Mouse (Mus musculus): Measurements from ENCODE around the gene Ccnjl. TPM values are rescaled to one million over a fixed set of nuclear protein-coding genes. Genes with fewer than 3 reads are reported as not detected.

Gene Ccnjl
- polyA plus RNA-seq, 1 experiment from 2014 or later: 23.7 TPM

DNA sequence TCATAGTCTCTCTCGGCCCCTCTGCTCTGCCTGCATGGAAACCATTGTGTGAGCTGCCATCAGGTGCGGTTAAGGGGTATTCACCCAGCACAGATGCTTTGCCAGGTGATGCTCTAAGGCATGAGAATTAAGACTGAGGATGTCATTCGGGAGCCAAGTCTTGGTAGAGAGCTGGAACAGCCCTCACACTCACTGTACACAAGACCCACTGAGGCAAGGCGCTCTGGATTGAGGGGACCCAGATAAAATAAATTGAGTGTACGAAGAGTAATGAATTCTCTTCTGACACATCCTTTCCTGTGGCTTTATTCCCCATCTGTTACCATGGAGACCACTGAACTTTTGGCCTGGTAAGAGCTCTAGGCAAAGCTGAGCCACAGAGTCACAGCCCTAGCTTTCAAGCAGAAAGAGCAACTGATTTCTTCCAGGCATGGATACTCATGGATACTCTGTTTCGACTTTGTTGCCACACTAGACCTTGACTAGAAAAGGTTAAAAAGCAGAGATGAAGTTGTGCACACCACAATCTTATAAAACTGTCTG lies 61.0 kb downstream of the Ccnjl start:
- Histone ChIP-seq H3K36me3 (ENCODE audit: control insufficient read depth, insufficient read depth, low read length) (peaks cover 35% of the 10 kb centered on the region), H3K4me3 (ENCODE audit: low read depth, low read length) (no peak overlapping the region), H3K4me2 (ENCODE audit: low read length) (no peak overlapping the region), H3K9ac (ENCODE audit: low read length) (no peak overlapping the region), H3K27ac (ENCODE audit: low read depth) (no peak overlapping the region), H3K27me3 (replicated peaks; ENCODE audit: control insufficient read depth, insufficient read depth, low read length) (no peaks in the 10 kb centered on the region), H3K4me1 (replicated peaks; ENCODE audit: control insufficient read depth, insufficient read depth, low read length) (no peaks in the 10 kb centered on the region), H3K9me3 (ENCODE audit: control insufficient read depth, low read length) (no peaks in the 10 kb centered on the region)
- ATAC-seq (replicated peaks; ENCODE audit: low FRiP score, low TSS enrichment, low read depth) (no peak), DNase-seq (ENCODE audit: low spot score) (no peak)
- 44% methylated on average over 6 of the region's 6 CpGs for WGBS

DNA sequence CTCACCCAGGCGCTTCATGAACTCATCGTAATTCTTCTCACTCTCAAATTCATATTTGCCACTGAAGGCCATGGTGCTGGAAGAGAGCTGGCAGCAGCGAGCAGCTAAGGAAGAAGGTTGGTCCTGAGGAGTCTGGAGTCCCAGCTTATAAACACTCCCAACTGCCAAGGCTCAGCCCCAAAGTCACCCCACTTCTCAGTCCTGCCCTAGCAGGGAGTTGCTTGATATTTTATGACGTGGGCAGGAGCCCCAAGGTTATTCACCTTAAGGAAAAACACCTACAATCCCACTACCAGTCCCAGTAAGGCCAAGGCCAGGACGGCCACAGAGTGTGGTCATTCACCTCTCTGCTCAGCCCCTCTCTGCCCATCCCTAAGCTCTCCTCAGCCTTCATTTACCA lies 72.9 kb downstream of the Ccnjl start, which contains the start of gene Fabp6:
Gene Fabp6 (minus strand): TSS at position 101 of the 400 bp plus-strand sequence.
- Histone ChIP-seq H3K9ac (ENCODE audit: low read length) (no peak within 1 kb of the TSS), H3K9me3 (ENCODE audit: control insufficient read depth, low read length) (no peaks in the 10 kb centered on the region), H3K36me3 (ENCODE audit: control insufficient read depth, insufficient read depth, low read length) (no peaks in the 10 kb centered on the region), H3K4me3 (ENCODE audit: low read depth, low read length) (no peak within 1 kb of the TSS), H3K27me3 (replicated peaks; ENCODE audit: control insufficient read depth, insufficient read depth, low read length) (no peaks in the 10 kb centered on the region), H3K27ac (ENCODE audit: low read depth) (no peak within 1 kb of the TSS), H3K4me1 (replicated peaks; ENCODE audit: control insufficient read depth, insufficient read depth, low read length) (no peaks in the 10 kb centered on the region), H3K4me2 (ENCODE audit: low read length) (no peak within 1 kb of the TSS)
- ATAC-seq (replicated peaks; ENCODE audit: low FRiP score, low TSS enrichment, low read depth): no peak
- no peak for DNase-seq (ENCODE audit: low spot score)
- 82% methylated on average over 5 of the region's 5 CpGs for WGBS

- no peaks in the 10 kb centered on the region for H3K4me1 ChIP-seq (replicated peaks; ENCODE audit: control insufficient read depth, insufficient read depth, low read length)
- H3K9ac ChIP-seq (ENCODE audit: low read length): no peak overlapping the region
- no peak for DNase-seq (ENCODE audit: low spot score)
- 88% methylated on average over 2 of the region's 2 CpGs for WGBS
- no peak overlapping the region for H3K27ac ChIP-seq (ENCODE audit: low read depth)
- no peaks in the 10 kb centered on the region for H3K9me3 ChIP-seq (ENCODE audit: control insufficient read depth, low read length)
- H3K4me3 ChIP-seq (ENCODE audit: low read depth, low read length): no peak overlapping the region
- H3K27me3 ChIP-seq (replicated peaks; ENCODE audit: control insufficient read depth, insufficient read depth, low read length): no peaks in the 10 kb centered on the region
- H3K36me3 ChIP-seq (ENCODE audit: control insufficient read depth, insufficient read depth, low read length): no peaks in the 10 kb centered on the region
- no peak overlapping the region for H3K4me2 ChIP-seq (ENCODE audit: low read length)
- ATAC-seq (replicated peaks; ENCODE audit: low FRiP score, low TSS enrichment, low read depth): no peak
Measured at GRCm38 (mm10) chr11:43604207-43604606, 75.6 kb downstream of the Ccnjl start.

- Histone ChIP-seq H3K36me3 (ENCODE audit: control insufficient read depth, insufficient read depth, low read length) (no peaks in the 10 kb centered on the region), H3K4me2 (ENCODE audit: low read length) (no peak overlapping the region), H3K27me3 (replicated peaks; ENCODE audit: control insufficient read depth, insufficient read depth, low read length) (no peaks in the 10 kb centered on the region), H3K27ac (ENCODE audit: low read depth) (no peak overlapping the region), H3K4me1 (replicated peaks; ENCODE audit: control insufficient read depth, insufficient read depth, low read length) (no peaks in the 10 kb centered on the region), H3K9me3 (ENCODE audit: control insufficient read depth, low read length) (no peaks in the 10 kb centered on the region), H3K4me3 (ENCODE audit: low read depth, low read length) (no peak overlapping the region), H3K9ac (ENCODE audit: low read length) (no peak overlapping the region)
- ATAC-seq (replicated peaks; ENCODE audit: low FRiP score, low TSS enrichment, low read depth): no peak
- 94% methylated on average over 6 of the region's 6 CpGs for WGBS
- DNase-seq (ENCODE audit: low spot score): no peak
Measured at GRCm38 (mm10) chr11:43604891-43605290, 76.3 kb downstream of the Ccnjl start.

DNA sequence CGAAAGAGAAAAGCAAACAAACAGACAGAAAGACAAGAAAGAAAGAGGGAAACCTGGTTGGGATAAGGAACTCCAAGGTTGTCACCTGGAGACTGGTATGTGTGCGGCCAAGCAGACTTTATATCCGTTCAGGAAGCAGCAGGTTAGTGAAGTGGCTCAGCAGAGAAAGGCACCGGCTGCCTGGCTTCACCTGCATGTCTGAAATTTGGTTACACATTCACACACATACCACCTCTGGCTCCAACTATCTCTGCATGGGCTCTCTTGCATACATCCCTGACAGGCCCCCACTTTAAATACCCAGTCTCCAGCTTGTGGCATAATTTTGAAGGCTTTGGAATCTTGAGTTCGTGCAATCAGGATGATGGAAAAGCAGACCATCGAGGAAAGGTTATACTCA lies 77.3 kb downstream of the Ccnjl start:
- Histone ChIP-seq H3K27me3 (replicated peaks; ENCODE audit: control insufficient read depth, insufficient read depth, low read length) (no peaks in the 10 kb centered on the region), H3K9ac (ENCODE audit: low read length) (no peak overlapping the region), H3K9me3 (ENCODE audit: control insufficient read depth, low read length) (no peaks in the 10 kb centered on the region), H3K4me1 (replicated peaks; ENCODE audit: control insufficient read depth, insufficient read depth, low read length) (no peaks in the 10 kb centered on the region), H3K36me3 (ENCODE audit: control insufficient read depth, insufficient read depth, low read length) (no peaks in the 10 kb centered on the region), H3K4me3 (ENCODE audit: low read depth, low read length) (no peak overlapping the region), H3K4me2 (ENCODE audit: low read length) (no peak overlapping the region), H3K27ac (ENCODE audit: low read depth) (no peak overlapping the region)
- ATAC-seq (replicated peaks; ENCODE audit: low FRiP score, low TSS enrichment, low read depth): no peak
- WGBS: 84% methylated on average over 6 of the region's 6 CpGs
- DNase-seq (ENCODE audit: low spot score): no peak

GRCm38 (mm10) chr11:43608440-43608839 lies 79.9 kb downstream of the Ccnjl start:
- 83% methylated on average over 3 of the region's 3 CpGs for WGBS
- Histone ChIP-seq H3K36me3 (ENCODE audit: control insufficient read depth, insufficient read depth, low read length) (no peaks in the 10 kb centered on the region), H3K4me1 (replicated peaks; ENCODE audit: control insufficient read depth, insufficient read depth, low read length) (peaks cover 8% of the 10 kb centered on the region; the same call in 1 of the 2 replicates), H3K27ac (ENCODE audit: low read depth) (no peak overlapping the region), H3K4me3 (ENCODE audit: low read depth, low read length) (no peak overlapping the region), H3K4me2 (ENCODE audit: low read length) (no peak overlapping the region), H3K9ac (ENCODE audit: low read length) (no peak overlapping the region), H3K27me3 (replicated peaks; ENCODE audit: control insufficient read depth, insufficient read depth, low read length) (no peaks in the 10 kb centered on the region), H3K9me3 (ENCODE audit: control insufficient read depth, low read length) (no peaks in the 10 kb centered on the region)
- no peak for DNase-seq (ENCODE audit: low spot score)
- no peak for ATAC-seq (replicated peaks; ENCODE audit: low FRiP score, low TSS enrichment, low read depth)

DNA sequence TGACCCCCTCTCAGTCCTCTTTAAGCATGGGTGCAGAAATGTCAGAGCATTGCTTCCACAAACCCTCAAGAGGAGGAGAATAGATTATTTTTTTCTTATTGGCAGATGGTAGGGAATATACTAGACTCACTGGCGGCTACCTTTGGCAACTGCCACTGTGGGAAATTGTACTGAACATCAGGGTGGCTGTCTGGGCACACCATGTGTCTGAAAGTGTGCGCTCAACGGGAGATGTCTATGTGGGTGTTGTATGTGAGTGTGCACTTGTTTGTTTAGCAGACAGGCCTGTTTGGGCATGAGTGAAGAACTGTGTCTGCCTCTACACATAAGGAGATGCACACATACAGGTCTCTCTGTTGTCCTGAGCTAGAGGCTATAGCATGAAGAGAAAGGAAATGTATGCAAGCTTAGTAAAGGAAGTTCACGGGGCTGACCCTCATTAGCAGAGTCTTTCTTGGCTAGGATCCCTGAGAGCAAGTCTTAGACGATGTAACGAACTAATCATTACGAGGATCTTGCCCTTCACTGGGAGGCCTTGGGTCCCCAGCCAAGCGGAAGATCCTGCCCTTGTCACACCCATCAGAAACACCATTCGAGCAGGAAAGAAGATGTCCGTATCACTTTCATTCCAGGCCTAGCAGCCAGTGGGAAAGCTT lies 81.5 kb downstream of the Ccnjl start:
- H3K9ac ChIP-seq (ENCODE audit: low read length): no peak overlapping the region
- H3K9me3 ChIP-seq (ENCODE audit: control insufficient read depth, low read length): no peaks in the 10 kb centered on the region
- no peak for ATAC-seq (replicated peaks; ENCODE audit: low FRiP score, low TSS enrichment, low read depth)
- no peak overlapping the region for H3K27ac ChIP-seq (ENCODE audit: low read depth)
- no peak overlapping the region for H3K4me2 ChIP-seq (ENCODE audit: low read length)
- no peak for DNase-seq (ENCODE audit: low spot score)
- peaks cover 10% of the 10 kb centered on the region; the same call in 1 of the 2 replicates for H3K4me1 ChIP-seq (replicated peaks; ENCODE audit: control insufficient read depth, insufficient read depth, low read length)
- no peaks in the 10 kb centered on the region for H3K27me3 ChIP-seq (replicated peaks; ENCODE audit: control insufficient read depth, insufficient read depth, low read length)
- no peaks in the 10 kb centered on the region for H3K36me3 ChIP-seq (ENCODE audit: control insufficient read depth, insufficient read depth, low read length)
- H3K4me3 ChIP-seq (ENCODE audit: low read depth, low read length): no peak overlapping the region
- 81% methylated on average over 10 of the region's 10 CpGs for WGBS

GRCm38 (mm10) chr11:43610662-43611033 lies 82.1 kb downstream of the Ccnjl start:
- no peaks in the 10 kb centered on the region for H3K27me3 ChIP-seq (replicated peaks; ENCODE audit: control insufficient read depth, insufficient read depth, low read length)
- no peaks in the 10 kb centered on the region for H3K36me3 ChIP-seq (ENCODE audit: control insufficient read depth, insufficient read depth, low read length)
- H3K4me1 ChIP-seq (replicated peaks; ENCODE audit: control insufficient read depth, insufficient read depth, low read length): peaks cover 10% of the 10 kb centered on the region; the same call in 1 of the 2 replicates
- no peak for DNase-seq (ENCODE audit: low spot score)
- H3K27ac ChIP-seq (ENCODE audit: low read depth): no peak overlapping the region
- no peak for ATAC-seq (replicated peaks; ENCODE audit: low FRiP score, low TSS enrichment, low read depth)
- H3K9me3 ChIP-seq (ENCODE audit: control insufficient read depth, low read length): no peaks in the 10 kb centered on the region
- 63% methylated on average over 5 of the region's 5 CpGs for WGBS
- H3K9ac ChIP-seq (ENCODE audit: low read length): no peak overlapping the region
- no peak overlapping the region for H3K4me3 ChIP-seq (ENCODE audit: low read depth, low read length)
- no peak overlapping the region for H3K4me2 ChIP-seq (ENCODE audit: low read length)

All from intestine, embryonic 14.5 days (tissue).